Mouse (Mus musculus): ENCODE measurements around the gene Nedd4. TPM values are rescaled to one million over a fixed set of nuclear protein-coding genes. Genes with fewer than 3 reads are reported as not detected.

Gene Nedd4
- polyA plus RNA-seq, 1 experiment from 2014 or later: 447 TPM

GRCm38 (mm10) chr9:72790530-72791212 is 128.5 kb downstream of the Nedd4 start:
- Histone ChIP-seq H3K27me3 (0 out of 2 replicates have a peak, but pooled peaks cover 3% of the 10 kb centered on the region), H3K4me3 (no peak overlapping the region), H3K9ac (replicated peaks) (no peak overlapping the region), H3K36me3 (no peaks in the 10 kb centered on the region), H3K4me2 (replicated peaks) (no peak overlapping the region), H3K4me1 (no peaks in the 10 kb centered on the region), H3K27ac (replicated peaks) (no peak overlapping the region), H3K9me3 (no peaks in the 10 kb centered on the region)
- WGBS: 55% methylated on average over 14 of the region's 14 CpGs
- ATAC-seq (replicated peaks): no peak

GRCm38 (mm10) chr9:72791213-72791582 is 129.1 kb downstream of the Nedd4 start:
- H3K27ac ChIP-seq (replicated peaks): no peak overlapping the region
- H3K36me3 ChIP-seq: no peaks in the 10 kb centered on the region
- no peak for ATAC-seq (replicated peaks)
- 0 out of 2 replicates have a peak, but pooled peaks cover 3% of the 10 kb centered on the region for H3K27me3 ChIP-seq
- no peaks in the 10 kb centered on the region for H3K9me3 ChIP-seq
- H3K4me1 ChIP-seq: no peaks in the 10 kb centered on the region
- 50% methylated on average over 10 of the region's 10 CpGs for WGBS
- no peak overlapping the region for H3K4me3 ChIP-seq
- H3K9ac ChIP-seq (replicated peaks): no peak overlapping the region
- no peak overlapping the region for H3K4me2 ChIP-seq (replicated peaks)

GRCm38 (mm10) chr9:72791681-72792080 is 129.5 kb downstream of the Nedd4 start:
- WGBS: 27% methylated on average over 6 of the region's 6 CpGs
- no peak overlapping the region for H3K4me2 ChIP-seq (replicated peaks)

GRCm38 (mm10) chr9:72795243-72795642 is 133.1 kb downstream of the Nedd4 start:
- Histone ChIP-seq H3K27me3 (no peaks in the 10 kb centered on the region), H3K27ac (replicated peaks) (no peak overlapping the region), H3K9me3 (no peaks in the 10 kb centered on the region), H3K4me1 (no peaks in the 10 kb centered on the region), H3K36me3 (no peaks in the 10 kb centered on the region), H3K9ac (replicated peaks) (no peak overlapping the region), H3K4me2 (replicated peaks) (no peak overlapping the region), H3K4me3 (no peak overlapping the region)
- 80% methylated on average over 3 of the region's 3 CpGs for WGBS
- ATAC-seq (replicated peaks): no peak

More at GRCm38 (mm10) chr9:72791681-72792080, 129.5 kb downstream of the Nedd4 start:
- H3K36me3 ChIP-seq: no peaks in the 10 kb centered on the region
- H3K9me3 ChIP-seq: no peaks in the 10 kb centered on the region
- no peak overlapping the region for H3K9ac ChIP-seq (replicated peaks)
- H3K4me3 ChIP-seq: no peak overlapping the region
- H3K27me3 ChIP-seq: 0 out of 2 replicates have a peak, but pooled peaks cover 3% of the 10 kb centered on the region
- no peak for ATAC-seq (replicated peaks)
- no peaks in the 10 kb centered on the region for H3K4me1 ChIP-seq
- H3K27ac ChIP-seq (replicated peaks): no peak overlapping the region

GRCm38 (mm10) chr9:72797136-72797621 is 135.0 kb downstream of the Nedd4 start:
- no peak overlapping the region for H3K4me2 ChIP-seq (replicated peaks)
- no peaks in the 10 kb centered on the region for H3K27me3 ChIP-seq
- no peak for ATAC-seq (replicated peaks)
- H3K36me3 ChIP-seq: no peaks in the 10 kb centered on the region
- H3K9me3 ChIP-seq: no peaks in the 10 kb centered on the region
- H3K4me1 ChIP-seq: no peaks in the 10 kb centered on the region
- WGBS: 62% methylated on average over 9 of the region's 9 CpGs
- no peak overlapping the region for H3K27ac ChIP-seq (replicated peaks)
- H3K9ac ChIP-seq (replicated peaks): no peak overlapping the region
- H3K4me3 ChIP-seq: no peak overlapping the region

Other genes starting within 250 kb of the Nedd4 start
- gene Mns1, start 224.3 kb upstream of the Nedd4 start, polyA plus RNA-seq (2015; fragmentation: Nextera tagmentation; extraction: Ambion mirVana): 14.1 and 15.0 TPM in 2 replicates
- gene Tex9, start 170.1 kb upstream of the Nedd4 start, polyA plus RNA-seq (2015; fragmentation: Nextera tagmentation; extraction: Ambion mirVana): 39.9 and 40.2 TPM in 2 replicates
- gene Rfx7, start 130.1 kb upstream of the Nedd4 start, polyA plus RNA-seq (2015; fragmentation: Nextera tagmentation; extraction: Ambion mirVana): 16.7 and 16.9 TPM in 2 replicates
- gene Prtg, start 144.5 kb downstream of the Nedd4 start, polyA plus RNA-seq (2015; fragmentation: Nextera tagmentation; extraction: Ambion mirVana): 0.20 and 0.46 TPM in 2 replicates

All from forebrain, embryonic 15.5 days (tissue).